Mouse (Mus musculus): ENCODE data around the gene Mob1a. TPM values are rescaled to one million over a fixed set of nuclear protein-coding genes. Genes with fewer than 3 reads are reported as not detected.

Mob1a gene
- polyA plus RNA-seq, 1 experiment from 2014 or later, result 32.5 TPM

GRCm38 (mm10) chr6:83392166-83392780 lies 66.5 kb downstream of the Mob1a start:
- Histone ChIP-seq H3K36me3 (ENCODE audit: control insufficient read depth, insufficient read depth, low read length) (peaks cover 45% of the 10 kb centered on the region), H3K9ac (replicated peaks; ENCODE audit: low read length) (no peak overlapping the region), H3K9me3 (ENCODE audit: control insufficient read depth, low read length) (no peaks in the 10 kb centered on the region), H3K4me3 (replicated peaks; ENCODE audit: low read depth, low read length) (no peak overlapping the region), H3K4me2 (ENCODE audit: low read length) (no peak overlapping the region), H3K4me1 (ENCODE audit: control insufficient read depth, insufficient read depth, low read length) (no peaks in the 10 kb centered on the region), H3K27ac (replicated peaks; ENCODE audit: low read depth, low read length) (no peak overlapping the region), H3K27me3 (ENCODE audit: control insufficient read depth, insufficient read depth, low read length) (no peaks in the 10 kb centered on the region)
- WGBS, result 93% methylated on average over 8 of the region's 8 CpGs
- ATAC-seq (ENCODE audit: low FRiP score, low TSS enrichment) (no peak), DNase-seq (no peak)

Other genes with a start within 250 kb of the Mob1a start
- gene Pcgf1, start 248.1 kb upstream of the Mob1a start, polyA plus RNA-seq (2014; fragmentation: Nextera tagmentation; extraction: Ambion mirVana), result 43.5 and 58.8 TPM in 2 replicates
- not detected in 2 replicates for gene Lbx2, start 239.6 kb upstream of the Mob1a start, polyA plus RNA-seq (2014; fragmentation: Nextera tagmentation; extraction: Ambion mirVana)
- 4.2 and 6.2 TPM in 2 replicates for gene Ccdc142, start 224.4 kb upstream of the Mob1a start, polyA plus RNA-seq (2014; fragmentation: Nextera tagmentation; extraction: Ambion mirVana)
- 4.3 and 4.8 TPM in 2 replicates for gene Gm42688, start 224.4 kb upstream of the Mob1a start, polyA plus RNA-seq (2014; fragmentation: Nextera tagmentation; extraction: Ambion mirVana)
- 120 and 139 TPM in 2 replicates for gene Mrpl53, start 217.0 kb upstream of the Mob1a start, polyA plus RNA-seq (2014; fragmentation: Nextera tagmentation; extraction: Ambion mirVana)
- gene Mogs, start 210.5 kb upstream of the Mob1a start, polyA plus RNA-seq (2014; fragmentation: Nextera tagmentation; extraction: Ambion mirVana), result 22.4 and 22.6 TPM in 2 replicates
- gene Wbp1, start 204.5 kb upstream of the Mob1a start, polyA plus RNA-seq (2014; fragmentation: Nextera tagmentation; extraction: Ambion mirVana), result 155 and 157 TPM in 2 replicates
- gene Ino80b, start 200.6 kb upstream of the Mob1a start, polyA plus RNA-seq (2014; fragmentation: Nextera tagmentation; extraction: Ambion mirVana), result 13.1 and 14.2 TPM in 2 replicates
- gene Rtkn, start 190.6 kb upstream of the Mob1a start, polyA plus RNA-seq (2014; fragmentation: Nextera tagmentation; extraction: Ambion mirVana), result 5.0 and 8.8 TPM in 2 replicates
- 19.4 and 30.3 TPM in 2 replicates for gene Wdr54, start 169.6 kb upstream of the Mob1a start, polyA plus RNA-seq (2014; fragmentation: Nextera tagmentation; extraction: Ambion mirVana)
- 5.9 and 7.1 TPM in 2 replicates for gene 1700003E16Rik, start 169.6 kb upstream of the Mob1a start, polyA plus RNA-seq (2014; fragmentation: Nextera tagmentation; extraction: Ambion mirVana)
- gene Dctn1, start 160.1 kb upstream of the Mob1a start, polyA plus RNA-seq (2014; fragmentation: Nextera tagmentation; extraction: Ambion mirVana), result 134 and 135 TPM in 2 replicates
- 0.27 and 0.55 TPM in 2 replicates for gene Slc4a5, start 106.2 kb upstream of the Mob1a start, polyA plus RNA-seq (2014; fragmentation: Nextera tagmentation; extraction: Ambion mirVana)
- 27.0 and 31.3 TPM in 2 replicates for gene Mthfd2, start 108 bp upstream of the Mob1a start, polyA plus RNA-seq (2014; fragmentation: Nextera tagmentation; extraction: Ambion mirVana)
- 54.5 and 61.1 TPM in 2 replicates for gene Bola3, start 23.1 kb downstream of the Mob1a start, polyA plus RNA-seq (2014; fragmentation: Nextera tagmentation; extraction: Ambion mirVana)
- gene Tet3, start 133.1 kb downstream of the Mob1a start, polyA plus RNA-seq (2014; fragmentation: Nextera tagmentation; extraction: Ambion mirVana), result 50.0 and 56.0 TPM in 2 replicates
- gene Dguok, start 181.0 kb downstream of the Mob1a start, polyA plus RNA-seq (2014; fragmentation: Nextera tagmentation; extraction: Ambion mirVana), result 66.6 and 68.5 TPM in 2 replicates
- gene Actg2, start 210.2 kb downstream of the Mob1a start, polyA plus RNA-seq (2014; fragmentation: Nextera tagmentation; extraction: Ambion mirVana), result 2.3 TPM in 1 of 2 replicates, not detected in the other
- gene Stambp, start 246.7 kb downstream of the Mob1a start, polyA plus RNA-seq (2014; fragmentation: Nextera tagmentation; extraction: Ambion mirVana), result 63.6 and 64.4 TPM in 2 replicates

All from midbrain, embryonic 14.5 days (tissue).